Mouse (Mus musculus) hindbrain, embryonic 15.5 days (tissue): ENCODE measurements around the gene Gale. TPM values are rescaled to one million over a fixed set of nuclear protein-coding genes. Genes with fewer than 3 reads are reported as not detected.
"Not testable (repeated sequence)": the region's sequence is repeated elsewhere in the genome, so short reads cannot be mapped to it uniquely, and the experiment has no call there.

Experiments used
- ATAC-seq: fragments of 200-750 bp; cut with Nextera tagmentation; 2 replicates; pipeline ENCODE4 v1.8.0; 2017; ENCODE audit warnings: low read depth, moderate number of reproducible peaks, moderate TSS enrichment; ENCODE audit not compliant: low FRiP score
- H3K27ac ChIP-seq: fragments of 300-500 bp; sonication (generic); replicated peaks from 2 replicates; pipeline ENCODE4 v1.5.1; 2015; ENCODE audit warnings: mild to moderate bottlenecking, inconsistent platforms
- H3K27me3 ChIP-seq: fragments of 300-500 bp; sonication (generic); 2 replicates; pipeline ENCODE4 v1.6.1; 2015; ENCODE audit warnings: control low read depth, inconsistent platforms
- H3K36me3 ChIP-seq: fragments of 300-500 bp; sonication (generic); 2 replicates; pipeline ENCODE4 v1.6.1; 2015; ENCODE audit warnings: control low read depth, inconsistent platforms
- H3K4me1 ChIP-seq: fragments of 300-500 bp; sonication (generic); replicated peaks from 2 replicates; pipeline ENCODE4 v1.6.1; 2015; ENCODE audit warnings: control low read depth, inconsistent platforms
- H3K4me2 ChIP-seq: fragments of 300-500 bp; sonication (generic); 2 replicates; pipeline ENCODE4 v1.6.1; 2015; ENCODE audit warnings: moderate library complexity, mild to moderate bottlenecking, inconsistent platforms
- H3K4me3 ChIP-seq: fragments of 300-500 bp; sonication (generic); 2 replicates; pipeline ENCODE4 v1.5.1; 2015; ENCODE audit warnings: mild to moderate bottlenecking, inconsistent platforms
- H3K9ac ChIP-seq: fragments of 300-500 bp; sonication (generic); 2 replicates; pipeline ENCODE4 v1.6.1; 2015; ENCODE audit warnings: inconsistent platforms
- H3K9me3 ChIP-seq: fragments of 300-500 bp; sonication (generic); 2 replicates; pipeline ENCODE4 v1.6.1; 2016; ENCODE audit warnings: control low read depth, inconsistent platforms
- WGBS: fragments of 180-500 bp; shearing (Covaris S2); methylation state at CpG from one replicate; pipeline ENCODE4 v1.1.7; 2015; 5-methylcytosine and 5-hydroxymethylcytosine counted together
- polyA plus RNA-seq: library from polyadenylated mRNA; unstranded; fragments of >200 nt; fragmentation: Nextera tagmentation; extraction: Ambion mirVana; gene quantifications from 2 replicates; pipeline ENCODE4 v1.2.1, GENCODE M21; 2015

The Gale gene
- polyA plus RNA-seq, 1 experiment from 2014 or later = 48.1 TPM

DNA sequence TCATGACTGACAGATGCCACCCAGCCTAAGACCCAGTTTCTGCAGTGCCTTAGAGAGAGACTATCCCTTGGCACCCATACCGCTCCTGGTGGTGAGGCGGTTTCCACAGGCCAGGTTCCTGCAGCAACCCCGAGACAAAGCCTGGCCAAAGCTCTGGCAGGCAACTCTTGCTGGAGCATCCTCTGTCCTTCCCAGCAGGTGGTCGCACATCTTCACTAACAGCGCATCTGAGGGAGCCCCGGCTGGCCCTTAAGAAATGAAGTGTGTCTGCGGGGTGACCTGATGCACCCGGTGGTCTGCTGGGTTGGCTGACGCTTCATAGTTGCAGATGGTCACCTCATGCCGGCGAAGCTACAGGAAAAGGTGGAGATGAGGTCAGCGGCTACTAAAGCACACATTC is 12.6 kb downstream of the Gale start:
- Histone ChIP-seq H3K36me3 (peaks cover 41% of the 10 kb centered on the region), H3K4me1 (peaks cover 15% of the 10 kb centered on the region), H3K27ac (no peak overlapping the region), H3K9me3 (no peaks in the 10 kb centered on the region), H3K4me2 (no peak overlapping the region), H3K4me3 (no peak overlapping the region), H3K27me3 (no peaks in the 10 kb centered on the region), H3K9ac (no peak overlapping the region)
- no peak for ATAC-seq
- WGBS = 93% methylated on average over 12 of the region's 12 CpGs

DNA sequence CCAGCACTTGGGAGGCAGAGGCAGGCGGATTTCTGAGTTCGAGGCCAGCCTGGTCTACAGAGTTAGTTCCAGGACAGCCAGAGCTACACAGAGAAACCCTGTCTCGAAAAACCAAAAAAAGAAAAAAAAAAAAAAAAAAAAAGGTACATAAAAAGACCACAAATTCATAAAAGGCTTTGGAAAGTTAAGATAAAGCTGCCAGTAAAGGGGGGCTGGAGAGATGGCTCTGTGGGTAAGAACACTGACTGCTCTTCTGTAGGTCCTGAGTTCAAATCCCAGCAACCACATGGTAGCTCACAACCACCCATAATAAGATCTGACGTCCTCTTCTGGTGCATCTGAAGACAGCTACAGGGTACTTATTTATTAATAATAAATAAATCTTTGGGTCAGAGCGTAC is 16.7 kb downstream of the Gale start:
- H3K4me3 ChIP-seq, H3K4me1 ChIP-seq, H3K9me3 ChIP-seq, ATAC-seq, H3K27ac ChIP-seq, H3K9ac ChIP-seq, H3K27me3 ChIP-seq, H3K4me2 ChIP-seq: not testable (repeated sequence)
- peaks cover 47% of the 10 kb centered on the region for H3K36me3 ChIP-seq
- WGBS = 93% methylated on average over 5 of the region's 5 CpGs

DNA sequence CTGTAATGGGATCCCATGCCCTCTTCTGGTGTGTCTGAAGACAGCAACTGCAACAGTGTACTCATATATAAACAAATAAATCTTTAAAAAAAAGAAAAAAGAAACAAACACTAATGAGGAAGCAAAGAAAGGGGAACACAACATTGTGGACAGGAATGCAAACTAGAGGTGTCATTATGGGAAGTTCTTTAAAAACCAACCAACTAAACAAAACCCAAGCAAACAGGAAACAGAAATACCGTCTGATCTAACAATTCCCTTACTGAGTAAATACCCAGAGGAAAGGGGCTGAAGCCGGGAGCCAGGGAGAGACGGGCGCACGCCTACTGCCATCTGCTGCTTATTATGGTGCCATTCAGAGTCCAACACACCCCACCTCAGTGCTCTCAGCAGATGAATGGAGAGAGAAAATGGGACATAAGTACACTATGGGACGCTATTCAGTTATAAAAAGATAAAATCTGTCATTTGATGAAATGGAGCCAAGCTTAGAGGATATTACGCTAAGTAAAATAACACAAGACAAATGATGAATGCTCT is 18.1 kb downstream of the Gale start:
- Histone ChIP-seq H3K36me3 (peaks cover 35% of the 10 kb centered on the region), H3K9ac (no peak overlapping the region), H3K4me2 (no peak overlapping the region), H3K27ac (no peak overlapping the region), H3K4me1 (peaks cover 15% of the 10 kb centered on the region), H3K4me3 (no peak overlapping the region), H3K27me3 (no peaks in the 10 kb centered on the region), H3K9me3 (no peaks in the 10 kb centered on the region)
- WGBS = 74% methylated on average over 7 of the region's 7 CpGs
- no peak for ATAC-seq

DNA sequence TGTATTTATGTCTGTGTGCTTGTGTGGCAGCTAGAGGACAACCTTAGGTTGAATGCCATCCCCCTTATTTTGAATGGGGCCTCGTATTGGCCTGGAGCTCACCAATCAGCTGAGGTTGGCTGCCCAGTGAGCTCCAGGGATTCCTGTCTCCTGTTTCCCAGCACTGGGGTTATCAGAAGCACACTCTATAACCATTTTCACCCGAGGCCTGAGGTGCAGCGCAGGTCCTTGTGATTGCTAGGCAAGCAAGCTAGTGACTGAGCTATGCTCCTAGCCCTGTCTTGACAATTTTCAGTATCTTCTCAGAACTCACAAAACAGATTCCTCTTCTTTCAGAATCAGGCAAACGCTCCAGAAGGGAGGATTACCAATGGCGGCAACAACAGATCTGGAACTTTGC is 21.0 kb downstream of the Gale start:
- ATAC-seq = no peak
- Histone ChIP-seq H3K9me3 (no peaks in the 10 kb centered on the region), H3K36me3 (peaks cover 22% of the 10 kb centered on the region), H3K4me1 (peaks cover 23% of the 10 kb centered on the region), H3K4me3 (no peak overlapping the region), H3K9ac (no peak overlapping the region), H3K27ac (no peak overlapping the region), H3K27me3 (no peaks in the 10 kb centered on the region), H3K4me2 (no peak overlapping the region)
- 92% methylated on average over 5 of the region's 5 CpGs for WGBS

GRCm38 (mm10) chr4:135985193-135985592 is 21.7 kb downstream of the Gale start:
- 91% methylated on average over 5 of the region's 5 CpGs for WGBS
- no peak overlapping the region for H3K9ac ChIP-seq
- no peaks in the 10 kb centered on the region for H3K9me3 ChIP-seq
- H3K36me3 ChIP-seq = peaks cover 22% of the 10 kb centered on the region
- no peak overlapping the region for H3K4me3 ChIP-seq
- H3K4me2 ChIP-seq = no peak overlapping the region; the same call in 1 of the 2 replicates
- no peak overlapping the region for H3K27ac ChIP-seq
- no peak for ATAC-seq
- H3K27me3 ChIP-seq = no peaks in the 10 kb centered on the region
- peaks cover 23% of the 10 kb centered on the region for H3K4me1 ChIP-seq

DNA sequence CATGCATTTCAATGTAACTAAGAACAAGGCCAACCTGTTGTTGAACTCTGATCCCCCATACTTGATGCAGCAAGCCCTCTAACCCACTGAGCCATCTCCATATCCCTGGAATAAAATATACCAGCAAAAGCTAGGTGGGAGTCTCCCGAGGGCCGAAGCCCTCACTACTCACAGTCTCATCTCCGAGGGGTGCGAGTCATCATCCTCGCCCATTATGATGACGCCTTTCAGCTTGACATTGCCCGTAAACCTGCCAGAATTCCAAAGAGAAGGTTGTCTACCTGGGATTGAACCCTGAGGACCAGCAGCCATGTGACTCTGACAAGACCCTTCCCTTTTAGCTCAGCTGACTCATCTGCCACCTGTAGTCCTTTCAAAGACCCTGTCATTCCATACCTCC is 22.2 kb downstream of the Gale start:
- Histone ChIP-seq H3K9me3 (no peaks in the 10 kb centered on the region), H3K4me2 (peak overlapping the region; percentile 97), H3K4me3 (peak overlapping the region; percentile 98), H3K36me3 (peaks cover 17% of the 10 kb centered on the region), H3K9ac (no peak overlapping the region), H3K27ac (no peak overlapping the region), H3K4me1 (peaks cover 23% of the 10 kb centered on the region), H3K27me3 (no peaks in the 10 kb centered on the region)
- 94% methylated on average over 7 of the region's 7 CpGs for WGBS
- no peak for ATAC-seq

DNA sequence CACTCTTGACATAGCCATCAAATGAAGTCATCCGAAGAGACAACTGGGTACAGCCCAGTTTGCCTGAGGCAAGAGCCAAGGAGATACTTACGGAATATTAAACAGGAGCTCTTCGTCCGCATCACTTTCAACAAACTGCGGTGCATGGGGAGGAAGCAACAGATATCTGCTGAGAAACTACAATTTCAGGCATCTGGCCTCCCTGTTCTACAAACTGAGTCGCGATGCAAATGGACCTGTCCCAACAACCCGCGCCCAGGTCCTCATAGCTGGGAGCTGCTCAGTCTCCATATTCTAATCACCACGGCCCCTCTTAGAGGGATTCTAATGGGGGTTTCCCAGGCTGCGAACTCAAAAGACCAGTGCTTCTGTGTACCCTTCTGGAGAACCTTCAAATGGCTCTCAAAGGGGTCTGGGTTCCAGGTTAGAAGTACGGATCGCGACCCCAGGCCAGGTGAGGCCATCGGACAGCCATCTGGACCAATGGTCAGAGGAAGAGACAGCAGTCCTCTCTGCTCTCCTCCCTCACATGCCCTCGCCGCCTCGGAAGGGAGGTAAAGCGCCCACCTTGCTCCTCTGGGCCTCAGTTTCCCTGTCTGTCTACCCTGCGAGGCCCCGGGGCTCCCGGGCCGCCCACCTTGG is 22.9 kb downstream of the Gale start:
- Histone ChIP-seq H3K4me3 (peak overlapping the region; percentile 98), H3K27me3 (no peaks in the 10 kb centered on the region), H3K27ac (peak overlapping the region; percentile 92), H3K4me1 (peaks cover 23% of the 10 kb centered on the region), H3K9me3 (no peaks in the 10 kb centered on the region), H3K9ac (peak overlapping the region; percentile 98), H3K4me2 (peak overlapping the region; percentile 97), H3K36me3 (peaks cover 14% of the 10 kb centered on the region; the same call in 1 of the 2 replicates)
- ATAC-seq = peak; percentile 5; the same call in 1 of the 2 replicates
- 7% methylated on average over 22 of the region's 23 CpGs for WGBS

DNA sequence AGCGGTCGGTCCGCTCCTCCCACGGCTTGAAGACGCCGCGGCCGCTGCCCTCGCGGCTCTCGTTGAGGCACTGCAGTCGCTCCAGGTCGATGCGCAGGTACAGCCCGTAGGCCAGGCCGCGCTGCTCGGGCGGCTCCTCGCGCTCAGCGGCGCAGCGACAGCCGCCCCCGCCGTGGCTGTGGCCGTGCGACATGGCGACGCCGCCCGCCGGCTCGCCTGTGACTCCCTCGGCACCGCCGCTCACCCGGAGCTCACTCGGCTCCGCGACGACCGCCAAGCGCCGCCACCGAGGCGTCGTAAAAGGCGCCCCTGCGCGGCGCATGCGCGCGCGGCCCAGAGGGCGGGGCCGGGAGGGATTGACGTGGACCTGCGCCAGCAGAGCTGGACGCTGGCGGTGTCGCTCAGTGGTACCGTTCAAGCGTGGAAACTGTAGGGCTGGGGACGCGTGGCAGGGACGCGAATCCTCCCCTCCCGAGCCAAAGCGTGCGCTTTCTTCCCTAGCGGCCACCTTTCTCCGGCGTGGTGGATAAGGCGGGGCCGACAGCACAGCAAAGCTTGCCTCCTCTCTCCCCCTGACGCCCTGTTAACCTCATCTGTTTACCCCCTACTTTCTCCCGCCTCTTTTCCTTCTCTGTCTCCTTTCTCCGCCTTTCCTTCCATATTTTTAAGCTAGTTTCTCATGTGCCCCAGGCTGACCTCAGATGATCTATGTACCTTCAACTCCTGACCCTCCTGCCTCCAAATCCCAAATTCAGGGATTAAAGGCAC is 23.6 kb downstream of the Gale start, which contains the start of gene Pithd1:
Pithd1 (minus strand) TSS at position 322 of the 768 bp plus-strand sequence.
- peak within 1 kb of the TSS; percentile 98 for H3K4me3 ChIP-seq
- peak; percentile 93 for ATAC-seq
- peaks cover 23% of the 10 kb centered on the region for H3K4me1 ChIP-seq
- H3K27me3 ChIP-seq = no peaks in the 10 kb centered on the region
- H3K4me2 ChIP-seq = peak within 1 kb of the TSS; percentile 97
- 1% methylated on average over 80 of the region's 81 CpGs for WGBS
- peaks cover 14% of the 10 kb centered on the region; the same call in 1 of the 2 replicates for H3K36me3 ChIP-seq
- H3K9me3 ChIP-seq = no peaks in the 10 kb centered on the region
- peak within 1 kb of the TSS; percentile 98 for H3K9ac ChIP-seq
- H3K27ac ChIP-seq = peak within 1 kb of the TSS; percentile 92

- H3K27ac ChIP-seq = peak overlapping the region; percentile 92
- peak overlapping the region; percentile 98 for H3K9ac ChIP-seq
- H3K4me1 ChIP-seq = peaks cover 23% of the 10 kb centered on the region
- H3K9me3 ChIP-seq = no peaks in the 10 kb centered on the region
- ATAC-seq = no peak
- no peaks in the 10 kb centered on the region for H3K27me3 ChIP-seq
- WGBS = 69% methylated on average over 9 of the region's 9 CpGs
- peaks cover 14% of the 10 kb centered on the region; the same call in 1 of the 2 replicates for H3K36me3 ChIP-seq
- peak overlapping the region; percentile 97 for H3K4me2 ChIP-seq
- peak overlapping the region; percentile 98 for H3K4me3 ChIP-seq
Observed at GRCm38 (mm10) chr4:135987714-135988113, 24.2 kb downstream of the Gale start.

DNA sequence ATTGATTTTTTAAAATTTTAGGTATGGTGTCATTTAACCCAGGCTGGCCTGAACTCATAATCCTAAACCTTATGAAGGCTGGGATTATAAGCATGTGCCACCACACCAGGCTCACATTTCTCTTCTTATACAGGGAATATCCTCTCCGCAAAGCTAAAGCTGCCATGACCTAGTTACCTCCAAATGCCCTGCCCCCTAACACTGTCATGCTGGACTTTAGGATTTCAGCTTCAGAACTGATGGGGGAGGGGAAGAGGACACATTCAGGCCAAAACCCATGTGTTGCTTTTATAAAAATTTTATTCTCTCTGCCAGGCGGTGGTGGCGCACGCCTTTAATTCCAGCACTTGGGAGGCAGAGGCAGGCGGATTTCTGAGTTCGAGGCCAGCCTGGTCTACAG is 30.4 kb downstream of the Gale start:
- ATAC-seq = no peak
- Histone ChIP-seq H3K9ac (no peak overlapping the region), H3K27ac (no peak overlapping the region), H3K36me3 (no peaks in the 10 kb centered on the region), H3K4me1 (no peaks in the 10 kb centered on the region), H3K9me3 (no peaks in the 10 kb centered on the region), H3K4me3 (no peak overlapping the region), H3K27me3 (no peaks in the 10 kb centered on the region), H3K4me2 (no peak overlapping the region)
- 96% methylated on average over 6 of the region's 6 CpGs for WGBS

- 90% methylated on average over 4 of the region's 4 CpGs for WGBS
Observed at GRCm38 (mm10) chr4:135995118-135995517, 31.6 kb downstream of the Gale start.

DNA sequence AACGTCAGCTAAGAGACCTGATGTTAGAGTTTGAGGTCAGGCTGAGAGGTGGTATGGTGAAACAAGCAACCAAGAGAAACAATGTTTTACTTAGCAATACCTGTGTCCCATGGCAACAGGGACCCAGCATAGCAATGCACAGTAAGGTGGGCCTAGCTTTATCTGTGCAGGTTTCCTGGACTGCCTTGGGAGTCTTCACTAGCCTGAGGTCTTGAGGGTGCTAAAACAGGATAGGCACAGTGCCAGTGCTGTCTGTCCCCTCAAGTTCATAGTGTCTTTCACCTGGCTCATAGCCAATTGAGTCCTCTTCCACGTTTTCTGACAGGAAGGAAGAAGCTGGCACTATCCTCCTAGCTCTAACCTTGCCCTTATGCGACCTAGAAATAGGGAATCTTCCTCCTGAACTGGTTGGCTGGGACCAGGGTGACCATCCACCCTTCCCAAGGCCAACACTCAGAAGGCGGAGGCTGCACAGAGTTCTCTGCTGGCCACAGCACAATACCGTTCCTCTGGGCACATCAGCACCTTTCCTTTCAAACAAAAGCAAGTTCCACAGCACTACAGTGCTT is 40.7 kb downstream of the Gale start:
- Histone ChIP-seq H3K9ac (no peak overlapping the region), H3K4me1 (no peaks in the 10 kb centered on the region), H3K9me3 (no peaks in the 10 kb centered on the region), H3K27me3 (no peaks in the 10 kb centered on the region), H3K4me2 (no peak overlapping the region), H3K27ac (no peak overlapping the region), H3K36me3 (peaks cover 69% of the 10 kb centered on the region), H3K4me3 (no peak overlapping the region)
- no peak for ATAC-seq
- WGBS = 86% methylated on average over 5 of the region's 5 CpGs

More at GRCm38 (mm10) chr4:135995118-135995517, 31.6 kb downstream of the Gale start:
- no peak overlapping the region for H3K9ac ChIP-seq
- ATAC-seq = no peak
- no peak overlapping the region for H3K4me2 ChIP-seq
- H3K4me1 ChIP-seq = no peaks in the 10 kb centered on the region
- no peaks in the 10 kb centered on the region for H3K36me3 ChIP-seq
- no peak overlapping the region for H3K4me3 ChIP-seq
- no peaks in the 10 kb centered on the region for H3K9me3 ChIP-seq
- H3K27me3 ChIP-seq = no peaks in the 10 kb centered on the region
- H3K27ac ChIP-seq = no peak overlapping the region
